Mouse (Mus musculus) CH12.LX (cell line): ENCODE data around the gene Plppr5.

Experiments used
- BHLHE40 ChIP-seq: IDR thresholded peaks from 2 replicates; pipeline ENCODE4 v1.6.1; 2011; ENCODE audit warnings: mild to moderate bottlenecking, low read depth, low read length, improper control_type of control experiment
- ETS1 ChIP-seq: conservative IDR thresholded peaks from 2 replicates; pipeline ENCODE4 v1.6.1; 2012; ENCODE audit warnings: low read depth, mild to moderate bottlenecking, inconsistent platforms, low read length, improper control_type of control experiment, moderate library complexity
- KAT2A ChIP-seq: IDR thresholded peaks from 2 replicates; pipeline ENCODE4 v1.6.1; 2012; ENCODE audit warnings: low read length, improper control_type of control experiment, inconsistent platforms; ENCODE audit not compliant: insufficient replicate concordance
- MAFK ChIP-seq: IDR thresholded peaks from 2 replicates; pipeline ENCODE4 v1.6.1; 2011; ENCODE audit warnings: low read length, improper control_type of control experiment; ENCODE audit not compliant: insufficient replicate concordance
- MAX ChIP-seq: IDR thresholded peaks from 2 replicates; pipeline ENCODE4 v1.6.1; 2011; ENCODE audit warnings: low read length, improper control_type of control experiment
- MYC ChIP-seq: IDR thresholded peaks from 2 replicates; pipeline ENCODE4 v1.6.1; 2011; ENCODE audit warnings: low read depth, mild to moderate bottlenecking, improper control_type of control experiment, low read length
- UBTF ChIP-seq: IDR thresholded peaks from 2 replicates; pipeline ENCODE4 v1.6.1; 2012; ENCODE audit warnings: low read depth, mild to moderate bottlenecking, inconsistent platforms, low read length, improper control_type of control experiment, moderate library complexity

- no peak for TF ChIP-seq MAX
- TF ChIP-seq MYC = no peak
- no peak for TF ChIP-seq BHLHE40
- no peak for TF ChIP-seq MAFK
- no peak for TF ChIP-seq UBTF
- no peak for TF ChIP-seq ETS1
- TF ChIP-seq KAT2A = no peak
Observed at GRCm38 (mm10) chr3:117602404-117602803, 27.8 kb downstream of the Plppr5 start.
